Mouse (Mus musculus) E14TG2a.4 (cell line): Measurements from ENCODE around the gene Syt7.
A peak's percentile ranks its signal among the peaks of the same experiment; 100 is the strongest.

Experiments
- H3K27me3 ChIP-seq: 2 replicates; pipeline ENCODE4 v1.6.1; 2014; ENCODE audit warnings: low read length, control low read depth; ENCODE audit not compliant: insufficient read depth
- H3K36me3 ChIP-seq: 2 replicates; pipeline ENCODE4 v1.6.1; 2014; ENCODE audit warnings: low read length, control low read depth; ENCODE audit not compliant: insufficient read depth
- H3K4me1 ChIP-seq: replicated peaks from 2 replicates; pipeline ENCODE4 v1.6.1; 2014; ENCODE audit warnings: low read depth, low read length, control low read depth
- H3K4me3 ChIP-seq: replicated peaks from 2 replicates; pipeline ENCODE4 v1.5.1; 2014; ENCODE audit warnings: mild to moderate bottlenecking, low read length
- H3K9me3 ChIP-seq: 2 replicates; pipeline ENCODE4 v1.6.1; 2014; ENCODE audit warnings: low read length, control low read depth
- CTCF ChIP-seq: conservative IDR thresholded peaks from 2 replicates; pipeline ENCODE4 v1.5.1; 2014; ENCODE audit warnings: low read length
- NANOG ChIP-seq: IDR thresholded peaks from 2 replicates; pipeline ENCODE4 v1.6.1; 2014; ENCODE audit warnings: borderline replicate concordance, low read length, mixed read lengths
- POU5F1 ChIP-seq: IDR thresholded peaks from 2 replicates; pipeline ENCODE4 v1.6.1; 2014; ENCODE audit warnings: low read length, borderline replicate concordance

Syt7 gene

DNA sequence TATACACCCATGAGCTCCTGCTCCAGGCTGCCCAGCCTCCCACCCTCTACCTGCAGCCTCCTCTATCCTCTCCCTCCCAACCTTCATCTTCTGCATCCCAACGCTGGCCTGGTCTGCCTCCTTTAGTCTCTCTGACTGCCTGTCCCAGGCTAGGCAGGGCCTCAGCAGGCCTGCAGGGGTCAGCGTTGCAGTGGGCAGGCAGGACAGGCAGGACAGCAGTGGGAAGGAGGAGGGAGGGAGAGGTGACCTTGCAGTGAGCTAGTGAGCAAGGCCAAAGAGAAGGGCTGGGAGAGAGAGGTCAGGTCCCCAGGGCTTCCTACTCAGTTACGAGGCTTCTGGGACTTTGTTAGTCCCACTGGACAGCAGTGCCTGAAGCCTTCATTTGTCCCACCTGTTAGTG lies 3.1 kb downstream of the Syt7 start:
- Histone ChIP-seq H3K4me3 (no peak overlapping the region), H3K9me3 (no peaks in the 10 kb centered on the region), H3K4me1 (peaks cover 41% of the 10 kb centered on the region), H3K27me3 (peaks cover 58% of the 10 kb centered on the region), H3K36me3 (no peaks in the 10 kb centered on the region)
- TF ChIP-seq CTCF, result 0 out of 2 replicates have a peak, but pooled peaks have one; percentile 11
- TF ChIP-seq NANOG, result no peak

- H3K4me1 ChIP-seq, result peaks cover 44% of the 10 kb centered on the region
- H3K9me3 ChIP-seq, result no peaks in the 10 kb centered on the region
- H3K4me3 ChIP-seq, result peak overlapping the region; percentile 26
- TF ChIP-seq NANOG (no peak), POU5F1 (no peak), CTCF (no peak)
- no peaks in the 10 kb centered on the region for H3K36me3 ChIP-seq
- peaks cover 43% of the 10 kb centered on the region for H3K27me3 ChIP-seq
These were observed 4.6 kb downstream of the Syt7 start for GRCm38 (mm10) chr19:10393471-10393870.

DNA sequence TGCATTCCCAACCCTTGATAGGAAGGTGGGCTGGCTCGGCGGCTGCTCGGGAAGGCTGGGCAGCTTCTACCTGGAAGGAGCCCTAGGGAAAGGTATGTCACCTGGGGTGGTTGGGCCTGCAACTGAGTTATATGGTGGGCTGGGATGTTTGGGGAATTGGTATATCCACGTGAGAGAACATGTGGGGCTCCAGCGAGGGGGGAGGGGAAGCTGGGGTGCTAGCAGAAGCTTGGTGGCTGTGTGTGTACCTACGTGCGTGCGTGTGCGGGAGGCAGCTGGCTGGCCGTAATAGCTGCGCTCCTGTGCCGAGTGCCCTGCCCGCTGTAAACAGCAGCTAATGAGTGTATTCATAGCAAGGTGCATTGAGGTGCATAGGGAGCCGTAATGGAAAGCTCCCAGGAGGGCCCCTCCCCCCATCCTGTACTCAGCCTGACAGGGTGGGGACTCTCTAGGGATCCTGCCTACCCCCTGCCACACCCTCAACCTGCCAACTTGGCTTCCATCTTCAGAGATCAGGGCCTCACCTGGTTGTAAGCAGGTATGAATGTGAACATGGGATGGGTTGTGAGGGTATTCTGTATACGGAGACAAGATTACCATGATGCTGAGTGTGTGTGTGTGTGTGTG lies 5.1 kb downstream of the Syt7 start:
- Histone ChIP-seq H3K27me3 (peaks cover 43% of the 10 kb centered on the region), H3K36me3 (no peaks in the 10 kb centered on the region), H3K4me3 (peak overlapping the region; percentile 26), H3K4me1 (peaks cover 44% of the 10 kb centered on the region), H3K9me3 (no peaks in the 10 kb centered on the region)
- no peak for TF ChIP-seq NANOG
- no peak for TF ChIP-seq POU5F1
- TF ChIP-seq CTCF, result no peak

DNA sequence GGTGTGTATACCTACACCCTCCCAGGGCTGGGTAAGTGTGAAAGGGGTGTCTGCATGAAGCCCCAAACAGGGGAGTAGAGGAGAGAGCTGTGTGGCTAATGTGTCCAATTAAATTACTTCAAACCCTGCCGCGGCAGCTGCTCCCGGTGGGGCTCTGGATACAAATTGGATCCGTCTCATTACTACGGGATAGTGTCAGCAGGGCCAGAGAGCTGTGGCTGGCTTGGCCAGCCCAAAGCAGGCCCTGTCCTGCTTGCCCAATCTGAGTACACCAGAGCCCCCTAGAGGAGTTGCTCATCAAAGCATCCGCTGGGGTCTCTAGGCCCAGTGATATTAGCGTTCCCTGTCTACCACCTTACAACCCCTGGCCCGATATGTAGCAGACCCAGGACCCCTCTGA lies 6.3 kb downstream of the Syt7 start:
- no peaks in the 10 kb centered on the region for H3K9me3 ChIP-seq
- no peak for TF ChIP-seq NANOG
- peak; percentile 13; the same call in 1 of the 2 replicates for TF ChIP-seq CTCF
- no peak overlapping the region for H3K4me3 ChIP-seq
- H3K36me3 ChIP-seq, result no peaks in the 10 kb centered on the region
- H3K4me1 ChIP-seq, result peaks cover 44% of the 10 kb centered on the region
- H3K27me3 ChIP-seq, result peaks cover 35% of the 10 kb centered on the region

- H3K36me3 ChIP-seq, result no peaks in the 10 kb centered on the region
- H3K4me3 ChIP-seq, result no peak overlapping the region
- TF ChIP-seq CTCF (no peak), POU5F1 (no peak), NANOG (no peak)
- peaks cover 56% of the 10 kb centered on the region for H3K4me1 ChIP-seq
- no peaks in the 10 kb centered on the region for H3K9me3 ChIP-seq
- H3K27me3 ChIP-seq, result peaks cover 17% of the 10 kb centered on the region
These were observed 8.1 kb downstream of the Syt7 start for GRCm38 (mm10) chr19:10396962-10397361.

GRCm38 (mm10) chr19:10397479-10398153 lies 8.7 kb downstream of the Syt7 start:
- no peaks in the 10 kb centered on the region for H3K9me3 ChIP-seq
- H3K4me3 ChIP-seq, result no peak overlapping the region
- no peaks in the 10 kb centered on the region for H3K36me3 ChIP-seq
- TF ChIP-seq CTCF, result no peak
- H3K4me1 ChIP-seq, result peaks cover 61% of the 10 kb centered on the region
- peaks cover 10% of the 10 kb centered on the region for H3K27me3 ChIP-seq

GRCm38 (mm10) chr19:10398296-10398695 lies 9.4 kb downstream of the Syt7 start:
- H3K4me3 ChIP-seq, result no peak overlapping the region
- H3K36me3 ChIP-seq, result no peaks in the 10 kb centered on the region
- no peaks in the 10 kb centered on the region for H3K9me3 ChIP-seq
- peaks cover 4% of the 10 kb centered on the region for H3K27me3 ChIP-seq
- no peak for TF ChIP-seq CTCF
- TF ChIP-seq NANOG, result no peak
- no peak for TF ChIP-seq POU5F1
- peaks cover 60% of the 10 kb centered on the region for H3K4me1 ChIP-seq

DNA sequence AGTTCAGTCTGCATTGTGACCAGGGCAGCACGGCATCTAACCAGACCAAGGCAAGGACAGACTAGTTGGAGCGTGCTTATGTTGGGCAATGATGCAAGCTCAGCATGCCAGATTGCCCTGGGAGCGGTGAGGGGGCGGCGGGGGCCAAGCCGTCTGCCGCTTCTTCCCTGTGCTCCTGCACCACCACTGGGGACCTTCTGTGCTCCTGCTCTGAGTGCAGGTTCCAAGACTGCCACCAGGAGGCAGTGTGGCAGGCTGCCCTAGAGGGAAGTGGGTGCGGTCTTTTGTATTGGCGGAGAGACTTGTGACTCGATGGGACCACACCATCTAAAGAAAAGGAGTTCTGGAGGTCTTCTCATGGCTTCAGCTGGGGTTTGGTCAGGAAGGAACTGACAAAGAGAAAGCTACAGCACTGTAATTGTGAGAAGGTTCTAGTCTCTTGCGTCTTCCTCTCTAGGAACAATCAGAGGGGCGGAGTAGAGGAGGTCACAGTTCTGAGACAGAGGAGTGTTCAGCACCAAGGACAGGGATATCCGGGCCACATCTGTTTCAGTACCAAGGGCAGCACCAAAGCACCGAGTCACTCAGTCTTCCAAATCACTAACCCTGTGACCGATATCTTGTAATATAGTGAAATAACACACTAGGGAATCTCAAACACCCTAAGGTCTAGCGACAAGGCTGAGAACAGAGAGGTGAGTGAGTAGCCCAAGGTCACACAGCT lies 14.0 kb downstream of the Syt7 start:
- Histone ChIP-seq H3K36me3 (no peaks in the 10 kb centered on the region), H3K27me3 (peaks cover 23% of the 10 kb centered on the region), H3K4me3 (no peak overlapping the region), H3K4me1 (peaks cover 53% of the 10 kb centered on the region), H3K9me3 (no peaks in the 10 kb centered on the region)
- TF ChIP-seq CTCF (peak; percentile 93), NANOG (no peak)
